Mouse (Mus musculus): ENCODE results near the gene Gnai3.

- TF ChIP-seq POLR2A (IDR thresholded peaks at IDR 0.05; ENCODE audit: borderline replicate concordance, extremely low read depth, low read depth, low read length): no peak
- no peak for TF ChIP-seq CTCF (IDR thresholded peaks at IDR 0.05; ENCODE audit: insufficient read depth, low read length)
Measured at GRCm38 (mm10) chr3:108180514-108180913, 34.6 kb upstream of the Gnai3 start.

Data from lung, adult 2 months (tissue).